Mouse (Mus musculus) olfactory bulb, adult 2 months (tissue): ENCODE results near the gene Tspan3.

Experiments used
- CTCF ChIP-seq: fragments of 200-500 bp; IDR thresholded peaks from 2 replicates; pipeline ENCODE4 v1.5.1; 2012; ENCODE audit warnings: low read depth, mild to moderate bottlenecking, low read length, moderate library complexity; ENCODE audit not compliant: insufficient read depth
- POLR2A ChIP-seq: fragments of 200-500 bp; IDR thresholded peaks from 2 replicates; pipeline ENCODE4 v1.6.1; 2012; ENCODE audit warnings: mild to moderate bottlenecking, low read depth, low read length, moderate library complexity; ENCODE audit not compliant: insufficient read depth

GRCm38 (mm10) chr9:56128331-56128730, 36.9 kb downstream of the Tspan3 start:
- TF ChIP-seq POLR2A (no peak), CTCF (no peak)
